Mouse (Mus musculus): ENCODE results near the gene Eml5.

DNA sequence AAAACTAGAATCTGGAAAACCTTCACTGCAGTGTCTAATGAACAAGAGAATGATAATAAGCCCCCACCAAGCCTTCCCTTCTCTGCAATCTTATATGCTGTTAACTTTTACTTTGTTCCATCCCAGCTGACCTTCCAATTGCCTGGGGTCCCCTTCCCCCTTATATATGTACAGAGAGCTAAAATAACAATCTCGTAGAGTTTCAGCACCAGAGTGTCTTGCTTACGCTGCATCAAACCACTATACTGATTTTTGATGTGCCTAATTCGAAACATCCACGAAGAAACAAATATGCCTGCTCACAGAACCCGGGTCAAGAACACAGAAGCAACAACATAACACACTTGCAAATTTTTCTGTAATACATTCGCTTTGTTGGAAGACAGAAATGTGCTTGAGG is 1.6 kb downstream of the Eml5 start:
- TF ChIP-seq POLR2A (IDR thresholded peaks at IDR 0.05; ENCODE audit: insufficient read depth, low read depth, low read length): no peak
- no peak for TF ChIP-seq EP300 (IDR thresholded peaks at IDR 0.05; ENCODE audit: insufficient read depth, low read depth, low read length)
- TF ChIP-seq CTCF (IDR thresholded peaks at IDR 0.05): no peak

Measured in heart, adult 2 months (tissue).